Mouse (Mus musculus) liver, embryonic 15.5 days (tissue): Measurements from ENCODE around the gene Tmco4. TPM values are rescaled to one million over a fixed set of nuclear protein-coding genes. Genes with fewer than 3 reads are reported as not detected.

Experiments
- ATAC-seq: fragments of 200-750 bp; cut with Nextera tagmentation; 2 replicates; pipeline ENCODE4 v1.8.0; 2017; ENCODE audit warnings: moderate number of reproducible peaks, mild to moderate bottlenecking, moderate library complexity; ENCODE audit not compliant: insufficient read depth
- H3K27ac ChIP-seq: fragments of 300-500 bp; sonication (generic); replicated peaks from 2 replicates; pipeline ENCODE4 v1.5.1; 2015; ENCODE audit warnings: mild to moderate bottlenecking, inconsistent platforms
- H3K27me3 ChIP-seq: fragments of 300-500 bp; sonication (generic); 2 replicates; pipeline ENCODE4 v1.6.1; 2015; ENCODE audit warnings: mild to moderate bottlenecking, inconsistent platforms
- H3K36me3 ChIP-seq: fragments of 300-500 bp; sonication (generic); replicated peaks from 2 replicates; pipeline ENCODE4 v1.6.1; 2015; ENCODE audit warnings: moderate library complexity, mild to moderate bottlenecking, inconsistent platforms
- H3K4me1 ChIP-seq: fragments of 300-500 bp; sonication (generic); replicated peaks from 2 replicates; pipeline ENCODE4 v1.6.1; 2015; ENCODE audit warnings: inconsistent platforms
- H3K4me2 ChIP-seq: fragments of 300-500 bp; sonication (generic); 2 replicates; pipeline ENCODE4 v1.6.1; 2015; ENCODE audit warnings: moderate library complexity, mild to moderate bottlenecking, inconsistent platforms
- H3K4me3 ChIP-seq: fragments of 300-500 bp; sonication (generic); replicated peaks from 2 replicates; pipeline ENCODE4 v1.5.1; 2015; ENCODE audit warnings: mild to moderate bottlenecking, inconsistent platforms
- H3K9ac ChIP-seq: fragments of 300-500 bp; sonication (generic); 2 replicates; pipeline ENCODE4 v1.6.1; 2015; ENCODE audit warnings: moderate library complexity, mild to moderate bottlenecking, inconsistent platforms
- H3K9me3 ChIP-seq: fragments of 300-500 bp; sonication (generic); replicated peaks from 2 replicates; pipeline ENCODE4 v1.6.1; 2016; ENCODE audit warnings: inconsistent platforms
- WGBS: fragments of 180-500 bp; shearing (Covaris S2); methylation state at CpG from one replicate; pipeline ENCODE4 v1.1.7; 2015; ENCODE audit warnings: mixed read lengths; ENCODE audit not compliant: insufficient replicate concordance; 5-methylcytosine and 5-hydroxymethylcytosine counted together
- polyA plus RNA-seq: library from polyadenylated mRNA; unstranded; fragments of >200 nt; fragmentation: Nextera tagmentation; extraction: Ambion mirVana; gene quantifications from 2 replicates; pipeline ENCODE4 v1.2.1, GENCODE M21; 2015

Gene Tmco4
- 2.9 and 3.8 TPM in 2 replicates for polyA plus RNA-seq

GRCm38 (mm10) chr4:138972827-138973718 is at the start of gene Tmco4:
Tmco4 (plus strand) TSS chr4:138972888.
- H3K27ac ChIP-seq = peak within 1 kb of the TSS; percentile 90
- H3K4me2 ChIP-seq = peak within 1 kb of the TSS; percentile 96
- H3K9me3 ChIP-seq = no peaks in the 10 kb centered on the region
- peak within 1 kb of the TSS; percentile 75 for H3K4me3 ChIP-seq
- H3K27me3 ChIP-seq = no peaks in the 10 kb centered on the region
- under 1% methylated on average over 60 of the region's 60 CpGs for WGBS
- peak within 1 kb of the TSS; percentile 79 for H3K9ac ChIP-seq
- ATAC-seq = peak; percentile 75
- H3K36me3 ChIP-seq = no peaks in the 10 kb centered on the region
- H3K4me1 ChIP-seq = peaks cover 49% of the 10 kb centered on the region

DNA sequence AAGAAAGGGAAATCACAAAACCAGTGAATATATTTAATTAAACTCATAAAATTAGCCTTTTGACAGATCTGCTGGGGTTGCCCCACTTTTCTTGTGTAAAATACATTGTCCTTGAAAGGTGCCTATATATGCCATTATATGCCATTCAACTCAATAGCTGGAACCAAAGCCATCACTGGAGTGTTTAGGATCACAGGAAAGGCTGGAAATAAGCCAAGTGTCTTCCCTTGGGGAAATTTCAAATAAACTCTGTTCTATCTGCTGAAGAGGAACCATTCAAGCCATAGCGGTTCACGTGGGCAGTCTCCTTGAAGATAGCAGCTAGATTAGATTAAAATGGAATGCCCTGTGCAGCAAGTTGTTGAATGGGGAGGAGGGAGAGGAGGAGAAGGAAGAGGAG is 47.1 kb upstream of the Tmco4 start:
- H3K9me3 ChIP-seq = no peaks in the 10 kb centered on the region
- H3K9ac ChIP-seq = no peak overlapping the region
- H3K4me2 ChIP-seq = no peak overlapping the region
- H3K27me3 ChIP-seq = peaks cover 12% of the 10 kb centered on the region; the same call in 1 of the 2 replicates
- no peak overlapping the region for H3K27ac ChIP-seq
- H3K4me1 ChIP-seq = peaks cover 3% of the 10 kb centered on the region; the same call in 1 of the 2 replicates
- no peak for ATAC-seq
- 48% methylated on average over 2 of the region's 2 CpGs for WGBS
- H3K4me3 ChIP-seq = no peak overlapping the region
- H3K36me3 ChIP-seq = no peaks in the 10 kb centered on the region

GRCm38 (mm10) chr4:138933862-138934261 is 38.8 kb upstream of the Tmco4 start:
- Histone ChIP-seq H3K9ac (no peak overlapping the region), H3K4me2 (no peak overlapping the region), H3K27me3 (no peaks in the 10 kb centered on the region), H3K27ac (no peak overlapping the region), H3K36me3 (no peaks in the 10 kb centered on the region), H3K4me1 (no peaks in the 10 kb centered on the region), H3K4me3 (no peak overlapping the region), H3K9me3 (no peaks in the 10 kb centered on the region)
- ATAC-seq = no peak
- 22% methylated on average over 3 of the region's 3 CpGs for WGBS

GRCm38 (mm10) chr4:138934456-138935145 is 38.1 kb upstream of the Tmco4 start:
- Histone ChIP-seq H3K4me1 (no peaks in the 10 kb centered on the region), H3K9me3 (no peaks in the 10 kb centered on the region), H3K36me3 (no peaks in the 10 kb centered on the region), H3K4me2 (no peak overlapping the region), H3K27me3 (no peaks in the 10 kb centered on the region), H3K9ac (no peak overlapping the region), H3K27ac (no peak overlapping the region), H3K4me3 (no peak overlapping the region)
- no peak for ATAC-seq
- 60% methylated on average over 11 of the region's 11 CpGs for WGBS

DNA sequence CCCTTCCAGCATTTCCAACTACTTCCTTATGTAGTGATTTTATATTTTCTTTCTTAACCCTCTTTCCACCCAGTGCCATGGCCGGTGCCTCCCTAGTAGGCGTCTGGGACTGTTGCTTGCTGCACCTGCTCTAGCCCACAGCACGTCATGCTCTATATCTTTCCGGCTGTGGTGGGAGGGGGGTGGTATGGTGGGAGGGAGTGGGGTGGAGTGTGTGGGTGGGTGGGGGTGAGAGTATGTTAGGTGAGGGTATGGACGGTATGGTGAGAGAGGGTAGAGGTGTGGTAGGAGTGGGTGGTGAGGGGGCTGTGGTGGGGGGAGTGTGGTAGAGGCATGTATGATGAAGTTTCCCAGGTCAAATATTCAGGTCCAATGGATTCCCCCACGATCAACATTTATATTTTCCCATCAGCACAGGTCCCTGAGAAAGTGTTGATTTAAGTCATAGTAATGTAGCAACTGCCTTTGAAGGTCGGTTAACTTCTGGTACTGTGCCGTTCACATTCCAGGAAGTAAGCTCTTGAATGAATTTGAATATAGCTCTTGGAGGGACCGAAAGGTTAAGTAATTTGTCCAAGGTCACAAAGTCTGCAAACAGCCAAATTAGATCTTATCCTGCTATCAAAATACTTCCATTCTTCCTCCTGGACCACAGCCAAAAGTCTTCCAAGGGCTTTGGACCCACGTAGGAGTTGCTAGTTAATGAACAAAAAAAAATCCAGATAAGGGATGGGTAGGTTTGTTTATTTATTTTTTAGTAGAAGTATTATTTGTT is 34.0 kb upstream of the Tmco4 start:
- H3K27me3 ChIP-seq = no peaks in the 10 kb centered on the region
- no peak overlapping the region for H3K27ac ChIP-seq
- no peaks in the 10 kb centered on the region for H3K36me3 ChIP-seq
- 49% methylated on average over 10 of the region's 10 CpGs for WGBS
- no peak overlapping the region for H3K4me3 ChIP-seq
- ATAC-seq = no peak
- no peaks in the 10 kb centered on the region for H3K9me3 ChIP-seq
- peaks cover 1% of the 10 kb centered on the region for H3K4me1 ChIP-seq
- no peak overlapping the region for H3K4me2 ChIP-seq
- no peak overlapping the region for H3K9ac ChIP-seq

GRCm38 (mm10) chr4:138939481-138939880 is 33.2 kb upstream of the Tmco4 start:
- no peak overlapping the region for H3K9ac ChIP-seq
- no peak overlapping the region for H3K27ac ChIP-seq
- H3K4me2 ChIP-seq = no peak overlapping the region
- H3K27me3 ChIP-seq = no peaks in the 10 kb centered on the region
- H3K36me3 ChIP-seq = no peaks in the 10 kb centered on the region
- no peak for ATAC-seq
- peaks cover 6% of the 10 kb centered on the region for H3K4me1 ChIP-seq
- H3K9me3 ChIP-seq = no peaks in the 10 kb centered on the region
- no peak overlapping the region for H3K4me3 ChIP-seq
- WGBS = 67% methylated on average over 4 of the region's 4 CpGs

DNA sequence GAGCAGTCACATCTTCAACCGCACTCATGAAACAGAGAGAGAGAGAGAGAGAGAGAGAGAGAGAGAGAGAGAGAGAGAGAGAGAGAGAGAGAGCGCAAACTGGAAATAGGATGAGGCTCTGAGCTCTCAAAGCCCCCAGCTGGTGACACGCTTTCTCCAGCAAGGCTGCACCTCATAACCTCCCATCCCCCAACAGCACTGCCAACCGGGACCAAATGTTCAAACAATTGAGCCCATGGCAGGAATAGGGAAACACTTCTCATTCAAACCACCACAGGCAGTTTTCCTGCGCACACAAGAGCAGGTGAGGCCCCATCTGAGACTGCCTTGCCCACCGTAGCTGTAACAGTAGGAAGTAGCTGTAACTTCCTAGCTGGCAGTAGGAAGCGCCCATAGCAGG is 31.3 kb upstream of the Tmco4 start:
- Histone ChIP-seq H3K27me3 (no peaks in the 10 kb centered on the region), H3K9me3 (no peaks in the 10 kb centered on the region), H3K36me3 (no peaks in the 10 kb centered on the region), H3K4me3 (no peak overlapping the region), H3K9ac (no peak overlapping the region), H3K4me2 (no peak overlapping the region), H3K4me1 (peaks cover 6% of the 10 kb centered on the region), H3K27ac (no peak overlapping the region)
- ATAC-seq = no peak
- 41% methylated on average over 7 of the region's 7 CpGs for WGBS

GRCm38 (mm10) chr4:138941966-138942365 is 30.7 kb upstream of the Tmco4 start:
- ATAC-seq = no peak
- H3K9ac ChIP-seq = no peak overlapping the region
- no peaks in the 10 kb centered on the region for H3K9me3 ChIP-seq
- H3K4me3 ChIP-seq = no peak overlapping the region
- no peaks in the 10 kb centered on the region for H3K36me3 ChIP-seq
- H3K4me1 ChIP-seq = peaks cover 6% of the 10 kb centered on the region
- WGBS = 45% methylated on average over 6 of the region's 6 CpGs
- no peaks in the 10 kb centered on the region for H3K27me3 ChIP-seq
- H3K4me2 ChIP-seq = no peak overlapping the region
- H3K27ac ChIP-seq = no peak overlapping the region

GRCm38 (mm10) chr4:138943730-138944129 is 29.0 kb upstream of the Tmco4 start:
- Histone ChIP-seq H3K4me3 (peak overlapping the region; percentile 45), H3K36me3 (no peaks in the 10 kb centered on the region), H3K9me3 (no peaks in the 10 kb centered on the region), H3K9ac (no peak overlapping the region), H3K4me1 (peaks cover 6% of the 10 kb centered on the region), H3K27me3 (no peaks in the 10 kb centered on the region), H3K27ac (no peak overlapping the region), H3K4me2 (peak overlapping the region; percentile 43)
- 12% methylated on average over 15 of the region's 15 CpGs for WGBS
- ATAC-seq = peak; percentile 37; the same call in 1 of the 2 replicates

DNA sequence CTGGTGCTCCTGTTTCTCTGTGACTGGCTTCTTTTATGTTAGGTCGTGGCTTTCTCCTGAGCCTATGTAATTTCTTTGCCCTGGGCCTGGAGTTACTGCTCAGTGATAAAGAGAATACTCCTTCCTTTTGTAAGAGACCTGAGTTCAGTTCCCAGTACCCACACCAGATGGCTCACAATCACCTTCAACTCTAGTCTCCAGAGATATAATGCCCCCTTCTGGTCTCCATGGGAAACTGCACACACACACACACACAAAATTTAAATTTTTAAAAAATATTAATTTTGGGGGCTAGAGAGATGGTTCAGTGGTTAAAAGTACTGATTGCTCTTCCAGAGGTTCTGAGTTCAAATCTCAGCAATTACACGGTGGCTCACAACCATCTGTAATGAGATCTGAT is 24.4 kb upstream of the Tmco4 start:
- peaks cover 6% of the 10 kb centered on the region for H3K4me1 ChIP-seq
- no peak overlapping the region for H3K4me3 ChIP-seq
- WGBS = 70% methylated on average over 2 of the region's 2 CpGs
- H3K27me3 ChIP-seq = no peaks in the 10 kb centered on the region
- no peak for ATAC-seq
- H3K9ac ChIP-seq = no peak overlapping the region
- H3K9me3 ChIP-seq = no peaks in the 10 kb centered on the region
- no peak overlapping the region for H3K4me2 ChIP-seq
- no peaks in the 10 kb centered on the region for H3K36me3 ChIP-seq
- H3K27ac ChIP-seq = no peak overlapping the region

GRCm38 (mm10) chr4:138958612-138959011 is 14.1 kb upstream of the Tmco4 start:
- Histone ChIP-seq H3K27ac (no peak overlapping the region), H3K9me3 (no peaks in the 10 kb centered on the region), H3K36me3 (no peaks in the 10 kb centered on the region), H3K4me1 (no peaks in the 10 kb centered on the region), H3K27me3 (no peaks in the 10 kb centered on the region; the same call in 1 of the 2 replicates), H3K4me3 (no peak overlapping the region), H3K4me2 (no peak overlapping the region), H3K9ac (no peak overlapping the region)
- ATAC-seq = no peak
- WGBS = 81% methylated on average over 9 of the region's 9 CpGs
